Mouse (Mus musculus) urinary bladder, postnatal 10 days (tissue): ENCODE measurements around the gene Mfsd9.
"Not testable (repeated sequence)": the region's sequence is repeated elsewhere in the genome, so short reads cannot be mapped to it uniquely, and the experiment has no call there.

Experiments
- DNase-seq: peaks from one replicate; pipeline ENCODE4 v3.0.0; 2022; ENCODE audit warnings: low spot score

Gene Mfsd9

GRCm38 (mm10) chr1:40783450-40783849 is 7.0 kb downstream of the Mfsd9 start:
- no peak for DNase-seq

DNA sequence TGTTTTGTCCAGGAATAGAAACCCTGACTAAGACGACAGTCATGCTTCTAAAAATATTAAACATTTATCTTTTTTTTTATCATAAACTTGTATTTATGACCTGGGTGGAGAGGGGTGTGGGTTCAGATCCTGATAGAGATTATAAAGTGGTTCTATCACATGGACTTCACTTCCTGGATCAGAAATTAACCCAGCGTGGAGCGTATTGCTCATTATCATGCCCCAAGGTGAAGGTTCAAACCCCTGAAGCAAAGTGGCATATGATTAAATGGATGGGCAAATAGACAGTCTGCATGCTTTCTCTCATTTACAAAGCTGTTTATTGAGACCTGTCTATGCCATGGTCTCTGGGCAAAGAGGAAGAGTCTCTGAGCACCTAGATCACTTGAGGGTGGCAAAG is 13.7 kb downstream of the Mfsd9 start:
- no peak for DNase-seq

GRCm38 (mm10) chr1:40776102-40776501 is 14.4 kb downstream of the Mfsd9 start:
- DNase-seq, result no peak

GRCm38 (mm10) chr1:40774040-40774439 is 16.4 kb downstream of the Mfsd9 start:
- DNase-seq, result no peak

DNA sequence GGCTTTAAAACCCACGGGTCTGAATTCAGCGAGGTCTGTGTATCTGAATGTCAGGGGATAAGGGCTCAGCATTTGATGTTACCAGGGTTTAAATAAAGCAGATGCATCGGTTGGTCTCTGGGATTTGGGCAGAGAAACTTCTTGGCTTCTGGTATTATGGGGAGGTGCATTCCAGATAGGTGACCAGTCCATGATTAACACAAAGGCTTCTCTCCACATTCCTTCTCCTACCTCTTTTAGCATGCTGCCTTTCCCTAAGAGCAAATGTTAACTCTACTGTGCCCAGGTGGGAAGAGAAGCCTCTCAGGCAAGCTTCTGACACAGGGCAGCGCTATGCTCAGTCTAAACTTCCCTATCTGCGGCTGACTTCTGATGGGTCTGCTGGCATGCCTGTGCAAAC is 17.3 kb downstream of the Mfsd9 start:
- DNase-seq, result no peak

DNA sequence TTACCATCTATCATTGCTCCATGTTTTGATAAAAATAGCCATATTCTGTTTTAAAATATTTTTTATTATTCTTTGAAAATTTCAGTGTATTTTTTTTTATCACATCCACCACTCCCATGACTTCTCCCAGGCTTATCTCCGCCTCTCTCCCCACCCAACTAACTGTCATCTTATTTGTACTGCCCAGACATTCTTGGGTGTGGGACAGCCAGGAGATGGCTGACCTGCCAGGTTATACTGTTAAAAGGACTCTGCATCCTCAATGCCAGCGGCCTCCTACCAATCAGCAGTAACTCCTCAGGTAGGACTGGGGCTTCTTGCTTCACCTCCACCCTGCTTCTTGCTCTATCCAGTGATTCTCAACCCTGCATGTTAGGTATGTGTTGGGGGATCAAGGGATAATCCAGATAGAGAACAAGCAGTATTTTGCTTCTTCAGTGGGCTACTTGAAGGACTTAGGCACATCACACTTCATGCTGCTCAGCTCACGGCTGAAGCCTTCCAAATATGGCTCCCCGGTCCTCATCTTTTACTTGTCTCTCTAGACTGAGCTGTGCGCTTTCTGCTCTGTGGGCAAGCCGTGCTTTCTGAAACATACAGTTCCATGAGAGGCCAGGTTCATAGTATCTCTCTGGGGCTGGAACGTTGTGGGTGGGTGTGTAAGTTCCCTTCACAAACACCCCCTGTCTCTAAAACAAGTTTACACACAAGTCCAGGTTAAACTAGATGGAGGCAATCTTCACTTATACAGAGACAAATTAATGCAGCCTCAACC is 19.1 kb downstream of the Mfsd9 start:
- no peak for DNase-seq

DNA sequence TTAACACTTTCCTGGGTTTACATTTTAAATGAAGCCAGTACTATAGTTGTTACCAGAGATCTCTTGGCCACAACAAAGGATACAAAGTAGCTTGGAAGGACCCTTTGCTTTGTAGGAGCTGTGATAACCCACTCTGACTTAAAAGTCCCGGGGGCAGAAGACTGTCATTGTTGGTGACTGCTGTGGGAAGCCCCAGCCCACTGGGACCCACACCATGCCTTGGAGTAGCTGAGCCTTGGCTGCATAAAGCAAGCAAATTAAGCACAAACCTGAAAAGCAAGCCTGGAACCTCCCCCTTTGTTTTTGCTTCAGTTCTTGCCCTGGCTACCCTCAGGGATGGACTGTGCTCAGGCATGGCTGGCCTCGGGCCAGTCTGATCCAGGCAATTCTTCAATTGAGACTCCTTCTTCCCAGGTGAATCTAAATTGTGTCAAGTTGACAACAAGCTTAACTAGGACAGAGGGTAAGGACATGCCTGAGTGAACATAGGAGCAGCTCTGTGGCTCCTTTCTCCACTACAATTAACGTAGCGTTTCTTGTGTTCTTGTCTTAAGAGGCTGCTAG is 21.1 kb downstream of the Mfsd9 start:
- no peak for DNase-seq

DNA sequence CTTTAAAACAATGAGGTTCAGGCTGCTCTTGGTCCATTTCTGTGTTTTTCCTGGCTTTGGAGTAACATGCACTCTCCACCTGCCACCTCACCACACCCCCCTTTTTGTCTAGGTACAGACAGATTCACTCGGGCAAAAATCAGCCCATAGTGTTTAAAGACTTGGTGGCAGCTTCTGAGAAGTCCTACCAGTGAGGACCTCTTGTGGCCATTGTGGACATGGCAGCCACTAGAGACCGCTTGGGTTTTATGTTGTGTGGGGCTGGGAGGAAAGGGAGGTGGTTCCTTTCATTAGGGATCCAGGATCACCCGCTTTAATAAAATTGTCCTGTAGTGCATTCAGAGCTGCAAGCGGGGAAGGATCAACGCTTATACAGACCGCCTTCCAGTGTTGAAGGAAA is 21.9 kb downstream of the Mfsd9 start:
- DNase-seq, result no peak

DNA sequence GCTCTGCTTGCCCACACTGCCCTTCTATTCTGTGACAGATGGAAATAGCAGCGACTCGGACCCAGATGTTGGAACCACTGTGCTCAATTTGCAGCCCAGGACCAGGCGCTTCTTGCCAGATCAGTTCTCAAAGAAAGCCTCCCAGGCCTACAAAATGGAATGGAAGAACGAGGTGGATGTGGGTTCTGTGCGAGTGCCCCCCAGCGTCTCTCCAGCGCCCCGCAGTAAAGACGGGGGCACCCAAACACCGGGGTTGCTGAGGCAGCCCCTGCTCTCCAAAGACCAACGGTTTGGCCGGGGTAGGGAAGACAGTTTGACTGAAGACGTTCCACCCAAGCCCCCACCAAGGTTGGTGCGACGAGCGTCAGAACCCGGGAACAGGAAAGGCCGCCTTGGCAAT is 22.9 kb downstream of the Mfsd9 start:
- DNase-seq, result no peak

- no peak for DNase-seq
Observed at GRCm38 (mm10) chr1:40765521-40765920, 25.0 kb downstream of the Mfsd9 start.

DNA sequence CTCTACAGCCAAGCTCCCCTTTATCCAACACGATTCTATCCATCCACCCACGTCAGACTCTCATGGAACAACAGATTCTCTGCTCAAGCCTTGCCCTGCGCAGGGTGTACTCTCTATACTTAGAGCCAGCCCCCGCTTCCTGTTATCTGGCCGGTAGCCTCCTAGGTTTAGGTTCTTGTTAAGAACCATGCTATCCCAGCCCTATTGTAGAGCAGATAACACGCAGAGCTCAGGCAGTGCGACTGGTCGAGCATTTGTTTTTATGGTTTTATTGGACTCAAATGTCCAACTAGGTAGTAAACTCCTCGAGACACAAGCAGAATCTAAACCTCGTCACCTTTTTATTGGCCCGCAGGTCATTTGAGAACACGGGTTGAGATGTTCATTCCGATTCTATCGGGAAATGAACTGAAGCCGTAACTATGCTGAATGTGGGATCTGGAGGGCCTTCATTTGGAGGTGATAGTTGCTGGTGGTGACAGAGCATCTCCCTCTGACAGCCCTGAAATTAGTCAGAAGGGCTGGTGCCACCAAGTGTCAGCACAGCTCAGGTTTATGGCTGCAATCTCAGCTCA is 25.7 kb downstream of the Mfsd9 start:
- DNase-seq, result no peak

DNA sequence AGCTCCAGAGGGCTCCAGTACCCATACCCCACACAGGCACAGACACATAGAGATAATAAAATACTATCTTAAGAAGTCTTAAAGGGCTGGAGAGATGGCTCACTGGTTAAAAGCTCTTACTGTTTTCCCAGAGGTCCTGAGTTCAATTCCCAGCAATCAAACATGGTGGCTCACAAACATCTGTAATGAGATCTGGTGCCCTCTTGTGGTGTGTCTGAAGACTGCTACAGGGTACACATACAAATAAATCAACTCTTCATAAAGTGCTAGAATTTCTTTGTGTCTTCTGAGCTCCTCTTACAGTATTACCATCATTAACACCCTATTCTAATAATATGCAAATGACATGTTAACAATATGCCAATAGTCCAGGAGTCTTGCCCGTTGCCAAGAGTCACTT is 26.4 kb downstream of the Mfsd9 start:
- no peak for DNase-seq

DNA sequence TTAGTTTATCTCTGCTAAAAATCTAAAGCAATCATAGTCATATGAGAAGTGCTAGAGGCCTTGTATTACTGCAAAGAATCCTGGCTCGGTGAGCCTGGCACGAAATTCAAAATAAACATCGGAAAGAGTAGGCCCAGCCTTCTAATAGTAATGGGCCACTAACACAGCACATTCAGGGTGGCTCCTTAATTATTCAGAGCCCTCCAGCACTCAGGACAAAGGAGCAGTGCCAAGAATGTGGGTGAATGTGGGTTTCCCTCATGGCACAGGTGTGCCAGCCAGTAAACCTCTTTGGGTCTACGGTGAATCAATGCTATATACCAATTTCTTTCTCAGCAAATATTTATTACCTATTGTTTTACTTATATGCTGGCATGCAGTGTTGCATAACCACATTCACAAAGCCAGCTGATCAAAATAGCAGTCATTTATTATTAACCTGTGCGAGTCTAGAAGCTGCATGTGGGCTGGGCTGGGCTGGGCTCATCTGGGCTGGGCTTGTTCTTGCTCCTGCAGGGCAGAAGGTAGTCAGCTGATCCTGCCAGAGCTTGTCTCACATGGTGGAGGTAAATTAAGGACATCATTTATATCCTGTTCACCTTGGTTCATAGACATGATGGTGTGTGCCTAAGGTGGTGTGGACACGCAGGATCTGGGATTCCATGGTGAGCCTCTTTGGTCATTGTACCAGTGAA is 30.6 kb downstream of the Mfsd9 start:
- no peak for DNase-seq

DNA sequence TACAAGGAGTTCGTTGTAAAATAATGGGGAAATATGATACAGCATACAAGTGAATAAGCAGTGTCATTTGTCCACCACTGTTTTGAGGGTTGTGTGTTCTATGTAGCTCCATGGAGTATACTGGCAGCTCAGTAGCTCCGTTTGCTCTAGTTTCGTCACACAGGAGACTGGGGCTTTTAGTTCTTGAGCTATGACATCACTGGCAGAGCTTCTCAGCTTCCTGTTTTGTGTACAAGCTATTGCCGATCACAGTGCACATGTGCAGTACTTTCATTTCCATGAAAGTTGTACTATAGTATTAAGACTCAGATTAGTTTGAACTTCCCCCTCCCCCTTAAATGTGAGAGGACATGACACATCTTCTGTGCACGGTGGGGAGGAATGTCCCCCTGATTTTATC is 44.4 kb downstream of the Mfsd9 start:
- no peak for DNase-seq

GRCm38 (mm10) chr1:40740739-40741138 is 49.7 kb downstream of the Mfsd9 start:
- no peak for DNase-seq

GRCm38 (mm10) chr1:40738246-40738645 is 52.2 kb downstream of the Mfsd9 start:
- not testable (repeated sequence) for DNase-seq

DNA sequence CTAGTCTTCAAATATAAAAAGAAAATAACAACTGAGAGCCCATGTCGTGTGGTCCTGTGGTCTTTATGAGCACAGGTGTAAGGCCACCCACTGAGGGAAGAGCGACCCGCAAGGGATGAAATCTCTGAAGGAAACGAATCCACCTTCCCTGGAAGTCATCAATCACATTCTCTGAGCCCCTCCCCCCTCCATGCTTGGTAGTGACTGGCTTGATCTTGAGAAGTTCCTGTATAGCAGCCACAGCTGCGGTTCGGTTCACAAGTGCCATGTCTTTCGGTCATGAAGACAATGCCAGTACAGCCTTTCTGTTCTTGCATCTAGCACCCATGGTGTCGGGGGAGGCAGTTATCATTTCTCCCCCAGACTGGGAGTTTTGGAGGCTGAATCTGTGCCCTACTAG is 52.8 kb downstream of the Mfsd9 start:
- no peak for DNase-seq

DNA sequence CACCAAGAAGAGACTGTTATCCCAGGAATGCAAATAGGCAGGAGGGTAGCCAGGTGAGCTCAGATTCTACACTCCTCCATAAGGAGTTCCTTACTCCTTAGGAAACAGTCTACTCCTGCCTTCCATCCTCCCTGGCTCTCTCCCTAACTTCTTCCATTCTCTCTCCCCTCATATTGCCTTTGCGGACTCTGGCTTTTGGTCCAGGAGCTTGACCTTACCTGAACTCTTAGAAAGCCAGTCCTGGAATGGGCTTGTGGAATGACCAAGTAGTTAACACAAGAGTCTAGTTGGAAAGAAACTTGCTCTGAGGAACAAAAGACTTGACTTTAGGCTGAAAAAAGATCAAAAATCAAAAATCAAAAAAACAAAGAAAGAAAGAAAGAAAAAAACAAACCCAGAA is 61.9 kb downstream of the Mfsd9 start:
- no peak for DNase-seq

GRCm38 (mm10) chr1:40727404-40727803 is 63.1 kb downstream of the Mfsd9 start:
- DNase-seq, result no peak

- DNase-seq, result no peak
Observed at GRCm38 (mm10) chr1:40726051-40726450, 64.4 kb downstream of the Mfsd9 start.
